Mouse (Mus musculus) thymus, adult 2 months (tissue): ENCODE measurements around the gene Cyp1a1.

Source experiments
- CTCF ChIP-seq: fragments of 200-500 bp; IDR thresholded peaks from 2 replicates; pipeline ENCODE4 v1.5.1; 2012; ENCODE audit warnings: mild to moderate bottlenecking, control low read depth, low read length, moderate library complexity, borderline replicate concordance; ENCODE audit not compliant: control insufficient read depth, poor library complexity, insufficient read depth; ENCODE audit errors: extremely low read depth
- POLR2A ChIP-seq: fragments of 200-500 bp; IDR thresholded peaks from 2 replicates; pipeline ENCODE4 v1.6.1; 2012; ENCODE audit warnings: mild to moderate bottlenecking, low read length, control low read depth, moderate library complexity; ENCODE audit not compliant: control insufficient read depth, poor library complexity, insufficient read depth; ENCODE audit errors: extremely low read depth

GRCm38 (mm10) chr9:57697380-57697779, 9.7 kb downstream of the Cyp1a1 start:
- TF ChIP-seq CTCF (no peak), POLR2A (no peak)
